Comparison of ENCODE assay signal across 9 mouse cellular contexts in the genomic region with DNA sequence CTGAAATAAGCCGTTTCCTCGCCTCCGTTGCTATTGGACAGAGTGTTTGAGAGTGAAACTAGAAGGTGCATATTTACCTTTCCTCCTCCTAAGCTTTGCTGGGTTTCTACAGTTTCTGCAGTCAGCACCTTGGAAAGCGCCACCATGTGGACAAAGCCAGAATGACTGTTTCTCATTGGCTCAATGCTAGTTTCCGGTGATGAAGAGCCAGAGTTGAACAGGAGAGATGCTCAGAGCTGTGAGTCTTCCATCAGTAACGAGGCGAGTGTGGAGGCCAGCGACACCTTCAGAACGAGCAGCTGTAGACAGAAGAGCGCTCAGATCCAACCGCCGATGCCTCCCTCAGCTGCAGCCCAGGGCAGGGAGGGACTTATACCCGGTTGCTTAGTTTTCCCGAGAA. TPM values are rescaled to one million over a fixed set of nuclear protein-coding genes. Genes with fewer than 3 reads are reported as not detected.
DNase-seq lines count a peak whose midpoint lies in the region; ATAC-seq and TF ChIP-seq lines count a peak whose summit lies in the region.
"Had no signal": no experiment of that assay in that cellular context is flagged by ENCODE, and none has a peak within 500 bp of the region (broad histone marks: within the 10 kb centered on the region; RNA-seq: fewer than 3 reads in every experiment).

No protein-coding gene starts in this region.

- no peak overlapping the region for H3K27ac ChIP-seq in forebrain, embryonic 11.5 days (ENCODE audit: low read depth, low read length)
- no peak overlapping the region for H3K27ac ChIP-seq in forebrain, embryonic 16.5 days (ENCODE audit: low read length)
- H3K27ac ChIP-seq in limb, embryonic 14.5 days (replicated peaks; ENCODE audit: low read depth, low read length): no peak overlapping the region

- DNase-seq in forebrain, embryonic 11.5 days (ENCODE audit: low spot score): peak; percentile 74
- DNase-seq in right cerebral cortex, adult 18-20 months: peak; percentile 49
- DNase-seq in right cerebral cortex, postnatal 36 days (ENCODE audit: low spot score in 2 of 2): no peak
- DNase-seq in embryo, embryonic 10.5 days (ENCODE audit: low spot score): peak; percentile 75
- peak; percentile 44 for DNase-seq in limb, embryonic 14.5 days (ENCODE audit: low spot score)
- peak; percentile 32 for DNase-seq in retina, postnatal 7 days (ENCODE audit: low read depth, low spot score)
- no peak for DNase-seq in ovary, postnatal 10 days (ENCODE audit: low spot score)

- no peak for ATAC-seq in forebrain, embryonic 11.5 days (replicated peaks; ENCODE audit: low FRiP score)
- ATAC-seq in forebrain, embryonic 16.5 days: no peak
- no peak for ATAC-seq in limb, embryonic 14.5 days (ENCODE audit: low FRiP score, low read depth)

- no peak overlapping the region for H3K9ac ChIP-seq in forebrain, embryonic 11.5 days (ENCODE audit: low read length)
- H3K9ac ChIP-seq in forebrain, embryonic 16.5 days (replicated peaks; ENCODE audit: low read depth, low read length): no peak overlapping the region
- H3K9ac ChIP-seq in limb, embryonic 14.5 days (ENCODE audit: low read depth, low read length, severe bottlenecking): no peak overlapping the region

- peaks cover under 1% of the 10 kb centered on the region; the same call in 1 of the 2 replicates for H3K4me1 ChIP-seq in forebrain, embryonic 11.5 days (replicated peaks; ENCODE audit: control insufficient read depth, insufficient read depth, low read length)
- H3K4me1 ChIP-seq in forebrain, embryonic 16.5 days (replicated peaks; ENCODE audit: control insufficient read depth, insufficient read depth, low read length): no peaks in the 10 kb centered on the region
- H3K4me1 ChIP-seq in limb, embryonic 14.5 days (ENCODE audit: control insufficient read depth, insufficient read depth, low read length): peaks cover 13% of the 10 kb centered on the region

- H3K4me3 ChIP-seq in forebrain, embryonic 11.5 days (ENCODE audit: low read depth, low read length): no peak overlapping the region
- H3K4me3 ChIP-seq in forebrain, embryonic 16.5 days (replicated peaks; ENCODE audit: low read length): no peak overlapping the region
- no peak overlapping the region for H3K4me3 ChIP-seq in limb, embryonic 14.5 days (replicated peaks; ENCODE audit: low read length)

- H3K4me2 ChIP-seq in forebrain, embryonic 11.5 days (ENCODE audit: low read depth, low read length, severe bottlenecking): no peak overlapping the region
- no peak overlapping the region for H3K4me2 ChIP-seq in forebrain, embryonic 16.5 days (ENCODE audit: low read length)
- no peak overlapping the region for H3K4me2 ChIP-seq in limb, embryonic 14.5 days (replicated peaks; ENCODE audit: low read depth, low read length, severe bottlenecking)

- no peaks in the 10 kb centered on the region for H3K36me3 ChIP-seq in forebrain, embryonic 11.5 days (ENCODE audit: control insufficient read depth, insufficient read depth, low read length)
- H3K36me3 ChIP-seq in forebrain, embryonic 16.5 days (ENCODE audit: control insufficient read depth, insufficient read depth): no peaks in the 10 kb centered on the region
- H3K36me3 ChIP-seq in limb, embryonic 14.5 days (ENCODE audit: control insufficient read depth, insufficient read depth, low read length): no peaks in the 10 kb centered on the region

- 47% methylated on average over 14 of the region's 14 CpGs for WGBS in forebrain, embryonic 11.5 days
- WGBS in forebrain, embryonic 16.5 days: 44% methylated on average over 14 of the region's 14 CpGs
- 43% methylated on average over 14 of the region's 14 CpGs for WGBS in limb, embryonic 14.5 days

- no peak for TF ChIP-seq POLR2A in limb, embryonic 14.5 days (IDR thresholded peaks at IDR 0.05; ENCODE audit: borderline replicate concordance, extremely low read depth, insufficient read depth, insufficient read length)

- H3K9me3 ChIP-seq in forebrain, embryonic 11.5 days (ENCODE audit: control insufficient read depth, low read length): no peaks in the 10 kb centered on the region
- H3K9me3 ChIP-seq in forebrain, embryonic 16.5 days (ENCODE audit: control insufficient read depth, low read length): no peaks in the 10 kb centered on the region
- no peaks in the 10 kb centered on the region for H3K9me3 ChIP-seq in limb, embryonic 14.5 days (ENCODE audit: control insufficient read depth, low read length)

- 0 out of 2 replicates have a peak, but pooled peaks cover 2% of the 10 kb centered on the region for H3K27me3 ChIP-seq in forebrain, embryonic 11.5 days (ENCODE audit: control insufficient read depth, insufficient read depth, low read length)
- no peaks in the 10 kb centered on the region for H3K27me3 ChIP-seq in forebrain, embryonic 16.5 days (replicated peaks; ENCODE audit: control insufficient read depth, insufficient read depth, low read length)
- H3K27me3 ChIP-seq in limb, embryonic 14.5 days (ENCODE audit: control insufficient read depth, insufficient read depth, low read length): 0 out of 2 replicates have a peak, but pooled peaks cover 11% of the 10 kb centered on the region

RNA-seq across cellular contexts. Expression of a gene that starts 4.1 kb away (rescaled TPM):
- polyA plus RNA-seq in forebrain, embryonic 11.5 days (2014; fragmentation: Nextera tagmentation; extraction: Ambion mirVana): 0.37 and 0.56 TPM in 2 replicates
- 1.6 TPM in 2 replicates for polyA plus RNA-seq in forebrain, embryonic 16.5 days (2015; fragmentation: Nextera tagmentation; extraction: Ambion mirVana)
- 2.1 and 2.5 TPM in 2 replicates for polyA plus RNA-seq in limb, embryonic 14.5 days (2012; rRNA removed)
- polyA plus RNA-seq in limb, embryonic 14.5 days (2014; fragmentation: Nextera tagmentation; extraction: Ambion mirVana): 0.81 and 1.2 TPM in 2 replicates

RNA-seq across cellular contexts. Expression of a gene that starts 17.6 kb away (rescaled TPM):
- 83.2 and 84.0 TPM in 2 replicates for polyA plus RNA-seq in forebrain, embryonic 11.5 days (2014; fragmentation: Nextera tagmentation; extraction: Ambion mirVana)
- 94.2 and 109 TPM in 2 replicates for polyA plus RNA-seq in forebrain, embryonic 16.5 days (2015; fragmentation: Nextera tagmentation; extraction: Ambion mirVana)
- polyA plus RNA-seq in limb, embryonic 14.5 days (2012; rRNA removed): 0.87 and 1.6 TPM in 2 replicates
- polyA plus RNA-seq in limb, embryonic 14.5 days (2014; fragmentation: Nextera tagmentation; extraction: Ambion mirVana): 0.08 TPM in 1 of 2 replicates, not detected in the other

RNA-seq across cellular contexts. Expression of a gene that starts 45.5 kb away (rescaled TPM):
- polyA plus RNA-seq in forebrain, embryonic 11.5 days (2014; fragmentation: Nextera tagmentation; extraction: Ambion mirVana): 5.0 and 5.2 TPM in 2 replicates
- polyA plus RNA-seq in forebrain, embryonic 16.5 days (2015; fragmentation: Nextera tagmentation; extraction: Ambion mirVana): 30.9 and 31.8 TPM in 2 replicates
- 1.3 and 3.1 TPM in 2 replicates for polyA plus RNA-seq in limb, embryonic 14.5 days (2012; rRNA removed)
- 0.83 and 1.0 TPM in 2 replicates for polyA plus RNA-seq in limb, embryonic 14.5 days (2014; fragmentation: Nextera tagmentation; extraction: Ambion mirVana)

RNA-seq across cellular contexts. Expression of a gene that starts 45.7 kb away (rescaled TPM):
- polyA plus RNA-seq in forebrain, embryonic 11.5 days (2014; fragmentation: Nextera tagmentation; extraction: Ambion mirVana): 0.07 and 0.17 TPM in 2 replicates
- 0.30 and 0.35 TPM in 2 replicates for polyA plus RNA-seq in forebrain, embryonic 16.5 days (2015; fragmentation: Nextera tagmentation; extraction: Ambion mirVana)
- 0.01 and 0.03 TPM in 2 replicates for polyA plus RNA-seq in limb, embryonic 14.5 days (2012; rRNA removed)
- polyA plus RNA-seq in limb, embryonic 14.5 days (2014; fragmentation: Nextera tagmentation; extraction: Ambion mirVana): 0.04 and 0.07 TPM in 2 replicates
- polyA plus RNA-seq: large intestine, adult 2 months had no signal

Comparison
In these comparisons a context has a peak if more than half of its experiments do, and no peak if none do; other contexts are left out.
1. DNase-seq: peak in forebrain, embryonic 11.5 days (single experiment), right cerebral cortex, adult 18-20 months (single experiment), embryo, embryonic 10.5 days (single experiment), limb, embryonic 14.5 days (single experiment) and retina, postnatal 7 days (single experiment); none in right cerebral cortex, postnatal 36 days (0 of 2) and ovary, postnatal 10 days (single experiment).
2. RNA of a gene that starts 17.6 kb away (polyA plus RNA-seq): 94.2 to 109 TPM in forebrain, embryonic 16.5 days and 83.2 to 84.0 TPM in forebrain, embryonic 11.5 days; 0.08 to 1.6 TPM in limb, embryonic 14.5 days; every median in the first group is over 10 times any median in the second.